Mouse (Mus musculus): ENCODE measurements around the gene Nudt15.
"Not testable (repeated sequence)": the region's sequence is repeated elsewhere in the genome, so short reads cannot be mapped to it uniquely, and the experiment has no call there.

Nudt15 gene

DNA sequence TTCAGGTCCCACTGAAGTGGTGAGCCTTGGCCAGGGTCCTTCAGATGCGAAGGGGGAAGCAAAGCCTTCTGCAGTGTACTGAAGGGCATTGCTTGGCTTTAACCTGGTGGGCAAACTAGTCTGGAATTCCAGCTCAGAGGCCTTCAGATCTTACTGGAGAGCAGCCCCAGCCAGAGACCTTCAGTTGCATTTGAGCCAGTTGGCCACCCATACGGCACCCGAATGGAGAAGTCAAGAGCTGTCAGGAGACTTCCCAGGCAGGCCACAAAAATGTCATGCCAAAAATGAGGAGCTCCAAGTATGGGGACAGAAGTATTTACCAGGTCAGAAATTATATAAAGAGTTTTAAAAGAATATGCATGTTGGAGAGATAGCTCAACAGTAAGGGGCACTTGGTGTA lies at the start of gene Nudt15:
Gene Nudt15 (minus strand): TSS at position 192 of the 400 bp plus-strand sequence.
- no peak for DNase-seq (ENCODE audit: low spot score)

DNA sequence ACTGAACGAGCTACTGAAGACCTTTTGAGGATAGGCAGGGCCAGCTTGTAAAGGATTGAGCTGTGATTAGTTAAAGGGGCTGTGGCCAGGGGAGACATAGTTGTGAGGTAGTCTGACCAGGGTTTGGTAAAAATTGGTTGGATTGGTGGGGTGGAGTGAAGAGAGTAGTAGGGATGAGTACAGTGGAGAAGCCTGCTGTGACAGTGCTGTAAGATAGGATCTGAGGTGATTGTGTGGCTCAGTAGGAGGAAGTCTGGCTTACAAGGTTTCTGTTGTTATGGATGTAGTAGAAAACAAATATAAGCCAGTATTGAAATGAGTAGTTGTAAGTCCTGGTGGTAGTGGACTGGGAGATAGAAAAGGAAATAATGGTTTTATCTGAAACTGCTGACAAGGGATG lies 44.1 kb upstream of the Nudt15 start:
- no peak for DNase-seq (ENCODE audit: low spot score)

DNA sequence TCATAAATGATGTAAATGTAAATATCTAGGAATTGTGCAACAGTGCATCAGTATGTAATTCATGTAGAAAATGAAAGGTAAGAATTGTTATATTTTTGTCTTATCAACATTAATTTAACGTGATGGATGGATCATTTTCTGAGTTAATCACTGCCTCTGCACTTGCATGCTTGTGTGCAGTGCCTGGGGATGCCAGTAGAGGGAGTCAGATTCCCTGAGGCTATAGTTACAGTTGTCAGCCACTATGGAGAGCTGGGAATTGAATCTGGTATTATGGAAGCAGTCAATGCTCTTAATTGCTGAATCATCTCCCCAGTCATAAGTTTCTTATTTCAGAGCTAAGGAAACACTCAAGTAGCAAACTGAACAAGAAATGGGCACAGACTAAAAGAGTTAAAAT lies 40.0 kb upstream of the Nudt15 start:
- DNase-seq (ENCODE audit: low spot score), result no peak

DNA sequence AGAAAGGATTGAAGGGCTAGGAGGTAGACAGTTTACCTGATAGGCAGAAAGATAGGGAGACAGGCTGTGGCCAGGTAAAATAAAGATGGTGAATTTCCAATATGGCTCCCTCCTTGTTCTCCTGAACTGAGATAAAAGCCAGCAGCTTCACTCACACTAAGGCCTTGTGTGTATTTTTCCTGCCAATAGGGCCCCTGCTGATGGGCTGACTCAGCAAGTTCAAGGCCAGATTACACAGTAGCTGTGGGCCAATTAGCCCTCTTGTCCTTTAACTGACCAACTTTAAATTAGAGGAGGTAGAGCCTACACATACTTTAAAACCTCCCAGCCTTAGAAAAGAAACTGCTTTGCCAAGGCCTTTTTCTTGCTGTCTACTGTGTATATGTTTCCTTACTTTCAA lies 28.3 kb upstream of the Nudt15 start:
- no peak for DNase-seq (ENCODE audit: low spot score)

DNA sequence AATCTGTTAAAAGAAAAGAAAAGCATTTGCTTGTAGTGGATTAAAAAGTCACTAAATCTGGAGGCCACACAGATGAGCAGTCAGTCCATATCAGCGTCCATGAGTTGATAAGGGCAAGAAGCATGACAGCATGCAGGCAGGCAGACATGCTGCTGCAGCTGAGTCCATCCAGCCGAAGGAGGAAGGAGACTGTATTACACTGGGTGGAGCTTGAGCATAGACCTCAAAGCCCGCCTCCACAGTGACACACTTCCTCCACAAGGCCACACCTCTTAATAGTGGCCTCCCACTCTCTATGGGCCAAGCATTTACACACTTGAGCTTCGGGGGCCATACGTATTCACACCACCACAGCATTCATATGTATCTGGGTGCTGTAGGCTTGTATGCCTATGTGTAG lies 26.0 kb upstream of the Nudt15 start:
- DNase-seq (ENCODE audit: low spot score), result no peak

DNA sequence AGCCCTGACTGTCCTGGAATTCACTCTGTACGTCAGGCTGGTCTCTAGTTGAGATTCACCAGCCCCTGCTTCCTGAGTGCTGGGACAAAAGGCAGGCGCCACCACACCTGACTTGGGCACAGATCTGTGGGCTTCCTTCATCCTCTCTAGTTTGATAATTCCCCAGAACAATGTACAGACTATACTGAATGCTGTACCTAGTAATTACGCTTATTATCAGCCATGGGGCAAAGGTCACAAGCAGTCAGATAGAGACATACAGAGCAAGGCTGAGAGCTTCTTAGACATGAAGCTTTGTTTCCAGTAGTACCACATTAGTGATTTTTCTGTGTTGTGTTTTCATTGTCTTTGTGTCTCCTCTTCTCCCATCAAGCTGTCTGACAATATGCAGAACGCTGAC lies 23.1 kb upstream of the Nudt15 start:
- no peak for DNase-seq (ENCODE audit: low spot score)

DNA sequence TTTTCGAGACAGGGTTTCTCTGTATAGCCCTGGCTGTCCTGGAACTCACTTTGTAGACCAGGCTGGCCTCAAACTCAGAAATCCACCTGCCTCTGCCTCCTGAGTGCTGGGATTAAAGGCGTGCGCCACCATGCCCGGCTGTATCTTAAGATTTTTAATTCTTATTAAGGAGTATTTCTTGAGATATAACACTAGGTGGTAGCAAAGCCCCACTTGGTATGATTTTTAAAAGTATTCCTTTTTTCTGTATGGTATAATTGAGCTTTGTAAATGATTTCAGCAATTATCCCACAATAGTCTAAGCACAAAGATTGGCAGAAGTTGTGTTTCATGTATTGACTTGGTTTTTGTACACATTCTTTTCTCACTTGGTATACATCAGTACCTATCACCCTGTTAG lies 21.8 kb upstream of the Nudt15 start:
- not testable (repeated sequence) for DNase-seq (ENCODE audit: low spot score)

DNA sequence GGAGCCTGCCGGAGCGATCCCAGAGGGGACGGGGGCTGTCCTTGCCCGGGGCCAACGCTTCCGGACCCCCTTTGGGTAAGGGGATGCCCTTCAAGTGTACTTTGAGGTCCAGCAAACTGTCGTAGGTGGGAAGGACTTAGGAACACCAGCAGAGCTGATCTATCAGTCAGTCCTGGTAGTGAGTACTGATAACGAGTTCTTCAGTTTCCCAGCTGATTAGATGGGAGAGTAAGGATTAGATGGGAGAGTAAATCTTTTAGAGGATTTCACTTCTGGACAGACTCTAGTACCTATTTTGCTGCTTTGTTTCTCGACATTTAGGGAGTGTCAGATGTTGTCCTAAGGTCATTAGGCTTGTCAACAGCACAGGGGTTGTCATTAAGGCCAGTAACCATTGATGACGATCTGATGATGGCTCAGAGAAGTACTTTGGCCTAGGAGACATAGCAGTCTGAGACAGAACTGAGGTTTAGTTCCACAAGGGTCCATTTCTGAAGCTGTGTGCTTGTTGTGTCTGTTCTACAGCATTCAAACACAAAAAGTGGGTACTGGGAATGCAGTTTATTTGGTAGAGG lies 5.2 kb upstream of the Nudt15 start:
- DNase-seq (ENCODE audit: low spot score), result no peak

DNA sequence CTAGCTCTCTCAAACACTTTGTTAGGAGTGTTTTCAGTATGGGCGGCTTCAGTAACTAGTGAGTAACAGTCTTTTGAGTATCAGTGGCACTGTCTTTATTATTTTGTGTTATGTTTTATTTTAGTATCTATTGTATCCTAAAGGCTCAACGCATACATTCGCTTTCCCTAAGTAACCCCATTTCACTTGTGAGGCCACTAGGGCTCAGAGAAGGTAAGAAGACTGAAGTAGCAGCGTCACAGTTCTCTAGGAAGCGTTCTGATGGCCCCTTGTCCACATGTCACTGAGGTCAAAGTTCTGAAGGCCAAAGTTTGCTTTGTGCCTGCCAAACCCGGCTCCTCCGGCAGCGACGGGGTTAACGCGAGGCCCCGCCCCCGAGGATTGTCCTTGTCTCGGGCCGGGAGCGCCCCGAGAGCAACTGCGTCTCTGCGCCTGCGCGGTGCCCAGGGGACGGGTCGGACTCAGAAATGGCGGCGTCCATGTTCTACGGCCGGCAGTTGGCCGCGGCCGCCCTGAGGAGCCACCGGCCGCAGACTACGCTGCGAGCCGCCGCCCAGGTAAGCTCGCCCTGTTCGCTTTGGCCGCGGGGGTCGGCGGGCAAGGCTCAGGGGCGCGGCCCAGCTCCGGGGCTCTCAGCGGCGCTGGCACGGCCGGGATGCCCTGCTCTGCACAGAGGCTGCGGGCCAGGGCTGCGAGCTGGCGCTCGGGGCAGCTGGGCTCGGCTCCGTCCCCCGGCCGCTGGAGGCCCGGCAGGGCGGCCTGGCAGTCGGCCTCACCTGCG lies 4.5 kb upstream of the Nudt15 start:
- peak; percentile 96 for DNase-seq (ENCODE audit: low spot score)

DNA sequence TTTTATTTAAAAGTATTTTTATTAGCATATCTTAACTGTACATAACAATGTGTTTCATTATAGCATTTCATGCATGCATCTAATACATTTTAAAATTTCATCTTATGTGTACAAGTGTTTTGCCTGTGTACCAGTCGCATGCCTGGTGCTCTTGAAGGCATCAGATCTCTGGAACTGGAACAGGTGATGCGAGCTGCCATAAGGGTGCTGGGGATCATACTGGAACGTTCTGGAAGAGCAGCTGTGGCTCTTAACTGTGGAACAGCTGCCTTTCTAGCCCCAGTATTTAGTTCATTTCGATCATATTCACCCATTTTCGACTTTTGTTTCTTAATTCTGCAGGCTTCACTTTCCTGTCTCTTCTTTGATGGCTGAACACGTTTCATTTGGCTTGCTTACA lies 3.1 kb upstream of the Nudt15 start:
- no peak for DNase-seq (ENCODE audit: low spot score)

DNA sequence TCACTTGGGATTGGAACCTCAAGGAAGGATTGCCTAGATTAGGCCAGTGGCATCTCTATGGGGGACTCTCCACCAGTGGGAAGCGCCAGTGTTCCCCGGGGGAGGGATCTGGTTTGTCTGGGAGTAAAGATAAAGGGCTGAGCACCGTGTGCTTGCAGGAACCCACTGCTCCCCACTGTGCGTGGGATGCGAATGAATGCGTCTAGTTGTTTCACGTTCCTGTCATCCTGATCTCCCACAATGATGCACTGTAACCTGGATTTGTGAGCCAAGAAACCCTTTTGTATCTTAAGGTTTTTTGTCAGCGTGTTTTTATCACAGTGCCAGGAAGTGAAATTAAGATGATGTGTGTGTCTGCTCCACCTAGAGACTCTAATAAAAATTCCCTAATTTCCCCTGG lies 2.7 kb upstream of the Nudt15 start:
- no peak for DNase-seq (ENCODE audit: low spot score)

DNA sequence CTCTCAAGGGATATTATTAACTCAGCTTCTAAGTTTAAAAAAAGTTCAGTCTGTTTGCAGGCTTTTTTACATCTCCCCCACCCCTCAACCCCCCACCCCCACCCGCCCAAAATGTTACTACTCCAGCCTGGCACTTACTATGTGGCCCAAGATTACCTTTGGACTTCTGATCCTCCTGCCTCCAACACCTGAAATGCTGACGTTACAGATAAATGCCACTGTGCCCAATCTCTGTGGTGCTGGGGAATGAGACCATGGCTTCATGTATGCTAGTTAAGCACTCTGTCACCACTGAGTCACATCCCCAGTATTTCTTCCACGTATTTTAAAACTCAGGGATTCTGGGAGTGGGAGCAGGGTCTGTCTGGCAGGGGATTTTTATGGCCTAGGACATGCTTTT lies 2.2 kb upstream of the Nudt15 start:
- DNase-seq (ENCODE audit: low spot score), result no peak

DNA sequence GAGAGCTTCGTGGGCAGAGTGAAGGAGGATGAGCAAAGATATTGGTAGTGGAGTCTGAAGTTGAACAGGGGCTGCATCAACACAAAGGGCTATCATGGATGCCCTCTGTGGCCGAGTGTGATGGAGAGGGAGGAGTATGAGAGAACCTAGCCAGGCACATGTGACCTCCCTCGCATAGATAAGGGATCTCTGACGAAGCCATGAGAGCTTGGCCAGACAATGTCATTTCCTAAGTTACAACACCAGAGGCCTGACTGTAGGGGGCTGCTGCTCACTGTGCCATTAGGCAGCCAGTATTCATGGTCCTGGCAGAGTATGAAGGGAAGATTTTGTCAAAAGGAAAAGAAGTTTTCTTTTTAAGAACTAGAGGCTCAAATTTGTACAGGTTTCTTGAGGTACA lies 1.0 kb downstream of the Nudt15 start:
- DNase-seq (ENCODE audit: low spot score), result no peak

DNA sequence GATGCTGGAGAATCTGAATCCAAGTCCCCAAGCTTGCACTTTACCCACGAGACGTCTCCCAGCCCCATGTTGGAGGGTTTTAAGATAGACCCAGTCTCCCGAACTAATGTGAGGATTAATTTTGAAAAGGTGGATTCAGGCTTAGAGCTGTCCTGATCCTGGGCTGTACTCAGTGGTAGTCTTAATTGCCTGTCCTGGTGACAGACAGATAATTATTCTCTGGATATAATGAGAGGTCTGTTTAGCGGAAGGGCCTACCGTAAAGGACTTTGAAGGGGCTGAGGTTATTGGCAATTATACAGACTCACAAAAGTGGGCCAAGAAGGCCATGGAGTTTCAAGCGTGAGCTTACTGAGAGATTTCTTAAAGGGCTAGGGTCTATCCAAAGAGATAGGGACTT lies 4.3 kb downstream of the Nudt15 start:
- no peak for DNase-seq (ENCODE audit: low spot score)

DNA sequence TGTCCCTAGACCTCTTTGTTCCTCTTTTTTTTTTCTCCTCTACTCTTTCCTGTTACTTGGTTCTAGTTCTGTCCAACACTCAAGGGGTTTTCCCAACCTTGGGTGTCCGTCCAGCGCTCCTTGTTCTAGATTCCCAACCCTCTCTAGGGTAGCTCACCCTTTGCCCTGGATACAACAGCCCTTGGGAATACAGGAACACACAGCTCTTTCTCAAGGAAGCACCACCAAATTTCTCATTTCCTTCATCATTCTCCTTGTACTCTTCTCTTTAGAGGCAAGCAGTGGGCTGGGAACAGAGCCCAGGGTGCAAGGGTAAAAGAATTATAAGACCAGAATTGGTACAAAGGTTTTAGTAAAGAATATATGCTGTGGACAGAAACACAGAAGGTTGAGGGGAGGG lies 12.4 kb downstream of the Nudt15 start:
- DNase-seq (ENCODE audit: low spot score), result no peak

DNA sequence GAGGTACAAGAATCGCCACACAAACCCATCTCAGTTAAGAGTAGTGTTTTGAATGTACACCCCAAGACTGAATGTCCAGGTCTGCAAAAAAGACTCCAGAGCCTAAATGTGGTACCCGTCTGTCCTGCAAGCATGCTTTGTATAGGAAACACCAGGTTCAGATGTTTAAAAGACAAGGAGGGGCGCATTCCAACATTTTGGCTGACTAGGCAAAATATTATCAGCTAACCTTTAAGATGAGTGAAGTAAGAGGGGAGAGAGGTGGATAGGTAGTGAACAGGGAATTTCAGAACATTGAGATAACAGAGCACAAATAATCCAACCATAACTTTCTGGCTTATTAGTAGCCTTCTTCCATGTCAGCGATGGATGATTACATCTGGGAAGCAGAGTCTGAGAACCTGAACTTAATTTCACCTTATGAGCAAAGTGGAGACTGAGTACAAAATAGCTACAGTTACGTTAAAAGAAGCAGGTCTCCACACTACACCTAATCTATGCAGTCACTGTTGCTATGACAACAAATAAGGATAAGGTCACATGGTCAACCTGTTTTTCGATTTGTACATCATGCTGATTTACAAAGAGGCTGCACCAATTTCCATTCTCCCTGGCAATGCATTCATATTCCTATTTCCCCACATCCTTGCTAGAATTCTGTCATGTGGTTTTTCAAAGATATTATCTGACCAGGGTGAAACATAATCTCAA lies 14.1 kb downstream of the Nudt15 start:
- no peak for DNase-seq (ENCODE audit: low spot score)

DNA sequence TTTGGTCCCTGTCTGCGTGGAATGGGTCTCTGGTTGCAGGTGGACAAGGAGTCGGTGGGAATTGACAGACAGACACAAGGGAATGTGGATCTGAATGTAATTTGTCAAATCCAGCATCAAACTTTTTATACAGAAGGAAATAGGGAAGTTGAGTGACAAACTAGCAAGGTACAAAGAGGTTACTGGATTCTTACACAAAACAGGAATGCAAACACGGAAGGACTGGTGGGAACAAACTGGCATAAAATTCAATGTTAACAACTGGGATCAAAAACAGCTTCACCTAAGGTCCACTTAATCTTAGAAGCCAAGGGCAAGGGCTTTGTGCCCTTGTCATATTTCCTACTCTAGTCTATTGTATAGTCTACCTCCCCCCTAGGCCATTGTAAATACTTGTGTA lies 19.4 kb downstream of the Nudt15 start:
- DNase-seq (ENCODE audit: low spot score), result not testable (repeated sequence)

DNA sequence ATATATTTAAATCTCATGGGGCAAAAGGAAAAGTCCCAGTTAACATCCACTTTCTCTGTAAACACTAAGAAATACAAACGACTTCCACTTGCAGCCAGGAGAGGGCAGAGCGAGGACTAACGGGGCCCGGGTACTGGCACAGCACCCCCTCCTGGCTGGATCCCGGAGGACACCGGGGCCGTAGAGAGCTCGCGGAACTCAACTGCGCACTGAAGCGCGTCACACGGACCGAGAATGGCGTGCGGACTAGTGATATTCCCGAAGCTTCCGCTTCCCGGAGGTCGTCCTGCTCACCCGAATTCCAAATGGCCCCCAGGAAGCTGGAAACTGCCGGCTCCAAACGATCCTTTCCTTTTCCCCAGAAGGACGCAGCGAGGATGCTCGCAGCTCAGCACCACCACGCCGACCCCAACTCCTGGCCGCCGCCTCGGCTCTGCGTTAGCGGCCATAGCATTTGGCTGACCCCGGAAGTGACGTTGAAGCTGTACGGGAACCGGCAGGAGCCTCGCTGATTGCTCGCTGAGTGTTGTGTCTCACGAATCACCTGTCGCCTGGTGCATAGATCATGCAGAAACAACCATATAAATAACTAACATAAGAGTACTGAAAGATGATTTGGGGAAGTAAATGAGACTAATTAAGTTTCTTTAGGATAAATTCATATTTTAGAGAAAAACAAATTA lies 23.1 kb downstream of the Nudt15 start, which contains the start of gene Sucla2:
Gene Sucla2 (plus strand): TSS at position 554 of the 683 bp plus-strand sequence.
- DNase-seq (ENCODE audit: low spot score), result peak; percentile 95

DNA sequence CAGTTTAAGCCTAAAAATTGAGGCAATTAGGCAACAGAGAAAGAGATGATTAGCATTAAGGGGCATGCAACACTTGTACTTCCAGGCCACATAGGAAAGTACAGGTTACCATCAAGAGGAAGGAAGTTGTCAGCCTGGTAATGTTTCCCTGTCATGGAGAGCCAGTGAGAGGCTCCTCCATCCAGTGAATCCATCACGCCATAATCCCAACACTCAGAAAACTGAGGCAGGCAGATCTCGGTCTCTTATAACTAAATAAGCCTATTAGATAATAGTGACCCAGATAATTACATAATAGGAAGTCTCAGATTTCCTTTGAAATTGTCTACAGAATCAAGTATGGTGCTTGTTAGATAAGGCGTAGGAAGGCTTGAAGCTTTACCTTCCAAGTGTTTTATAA lies 23.9 kb downstream of the Nudt15 start:
- no peak for DNase-seq (ENCODE audit: low spot score)

DNA sequence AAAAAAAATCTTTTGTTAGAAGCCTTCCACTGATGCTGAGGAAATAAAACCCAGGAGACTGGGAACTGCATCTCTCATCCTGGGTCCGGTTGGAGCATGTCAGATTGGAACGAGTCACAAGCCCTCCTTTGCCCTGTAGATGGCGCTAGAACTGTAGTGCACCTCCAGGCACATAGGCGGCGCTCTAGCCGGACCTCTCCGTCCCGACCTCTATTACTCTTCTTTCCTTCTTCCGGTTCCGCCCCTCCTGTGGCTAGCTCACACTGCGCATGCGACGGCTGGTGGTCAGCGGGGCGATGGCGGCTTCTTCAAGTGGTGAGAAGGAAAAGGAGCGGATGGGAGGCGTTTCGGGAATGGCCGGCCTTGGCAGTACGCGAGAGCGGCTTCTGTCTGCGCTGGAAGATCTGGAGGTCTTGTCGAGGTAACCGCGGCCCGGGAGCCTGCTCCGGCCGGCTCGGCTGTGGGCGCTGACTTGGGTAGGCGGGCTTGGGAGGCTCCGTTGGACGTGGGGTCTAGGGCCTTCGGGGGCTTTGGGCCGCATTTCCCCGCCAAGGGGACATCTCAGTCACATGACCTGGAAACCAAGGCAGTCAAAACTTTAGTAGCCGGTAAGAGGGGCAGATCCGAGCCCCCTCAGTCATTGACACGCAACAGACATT lies 38.1 kb downstream of the Nudt15 start, which contains the start of gene Med4:
Gene Med4 (plus strand): TSS at position 261 of the 659 bp plus-strand sequence.
- DNase-seq (ENCODE audit: low spot score), result peak; percentile 95

DNA sequence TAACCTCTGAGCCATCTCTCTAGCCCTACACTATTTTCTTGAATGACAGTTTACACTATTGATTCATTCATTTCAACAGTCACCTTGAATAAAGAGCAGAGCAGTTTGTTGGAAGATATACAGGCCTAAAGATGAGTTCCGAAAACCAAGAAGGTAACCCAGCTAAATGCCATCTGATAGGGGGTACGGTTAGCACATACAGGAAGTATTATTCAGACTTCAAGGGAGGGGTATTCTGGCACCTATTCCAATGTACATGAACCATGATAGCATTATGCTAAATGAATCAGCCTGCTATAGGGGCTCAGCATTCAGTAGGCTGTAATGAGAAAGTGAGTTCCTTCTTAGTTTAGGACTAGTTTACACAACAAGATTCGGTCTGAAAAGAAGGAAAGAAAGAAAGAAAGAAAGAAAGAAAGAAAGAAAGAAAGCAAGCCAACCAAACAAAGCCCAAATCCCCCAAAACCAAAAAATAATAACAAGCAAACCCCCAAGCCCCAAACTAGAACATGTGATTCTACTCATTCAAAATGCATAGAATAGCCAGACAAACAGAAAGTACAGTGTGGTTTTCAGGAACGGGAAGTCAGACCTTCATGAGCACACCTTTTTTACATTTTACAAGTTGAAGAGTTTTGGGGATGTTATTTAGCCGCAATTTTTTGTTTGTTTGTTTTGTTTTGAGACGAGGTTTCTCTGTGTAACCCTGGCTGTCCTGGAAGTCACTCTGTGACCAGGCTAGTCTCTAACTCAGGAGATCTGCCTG lies 39.2 kb downstream of the Nudt15 start:
- no peak for DNase-seq (ENCODE audit: low spot score)

All from urinary bladder, postnatal 14 days (tissue).